Mouse (Mus musculus): ENCODE measurements around the gene Hs2st1. TPM values are rescaled to one million over a fixed set of nuclear protein-coding genes. Genes with fewer than 3 reads are reported as not detected.

The Hs2st1 gene
- total and polyA plus RNA-seq, 2 experiments from 2014 or later = 11.1 to 38.8 TPM

DNA sequence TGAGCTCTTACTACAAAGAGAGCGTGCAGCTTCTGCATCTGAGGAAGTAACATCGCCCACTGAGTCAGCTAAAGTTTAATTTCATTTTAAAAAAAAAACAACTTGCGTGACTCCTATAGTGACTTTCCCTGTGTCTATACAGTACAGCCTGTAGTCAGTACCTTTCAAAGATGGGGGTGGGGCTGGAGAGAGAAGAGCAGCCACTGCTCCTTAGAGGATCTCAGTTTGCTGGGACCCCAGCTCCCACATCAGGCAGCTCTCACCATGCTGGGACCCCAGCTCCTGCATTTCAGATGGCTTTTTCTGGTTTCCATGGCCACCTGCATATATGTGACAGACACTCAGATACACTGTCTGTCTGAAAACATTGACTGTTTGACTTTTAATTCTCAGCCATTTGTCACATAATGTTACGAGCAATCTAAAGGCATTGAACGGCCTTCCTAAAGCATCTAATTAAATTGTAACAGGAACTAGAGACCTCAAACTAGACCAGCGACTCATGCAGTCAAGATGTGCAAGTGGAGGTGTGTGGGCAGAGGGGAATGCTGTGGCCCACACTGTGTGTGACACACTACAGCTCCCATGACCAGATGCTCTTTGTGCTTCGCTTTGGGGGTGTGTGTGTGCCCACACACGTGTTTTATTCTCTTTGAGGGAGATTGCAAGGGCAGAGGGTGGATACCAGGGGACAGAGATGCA lies 19.4 kb upstream of the Hs2st1 start:
- TF ChIP-seq CTCF (IDR thresholded peaks at IDR 0.05; ENCODE audit: low read depth) = no peak
- DNase-seq (ENCODE audit: low spot score) (no peak), ATAC-seq (no peak)
- no peak overlapping the region for H3K4me3 ChIP-seq (ENCODE audit: low read length)
- no peak overlapping the region for H3K4me2 ChIP-seq (ENCODE audit: low read depth, low read length)
- no peaks in the 10 kb centered on the region for H3K4me1 ChIP-seq (ENCODE audit: insufficient read depth, low read length)
- H3K36me3 ChIP-seq (ENCODE audit: insufficient read depth, low read length) = peaks cover 5% of the 10 kb centered on the region; the same call in 1 of the 2 replicates
- no peak overlapping the region for H3K9ac ChIP-seq (replicated peaks; ENCODE audit: low read length)
- 74% methylated on average over 8 of the region's 8 CpGs for WGBS
- H3K27ac ChIP-seq = no peak overlapping the region
- H3K27me3 ChIP-seq (ENCODE audit: insufficient read depth, low read length) = no peaks in the 10 kb centered on the region
- no peaks in the 10 kb centered on the region for H3K9me3 ChIP-seq (ENCODE audit: low read length)

DNA sequence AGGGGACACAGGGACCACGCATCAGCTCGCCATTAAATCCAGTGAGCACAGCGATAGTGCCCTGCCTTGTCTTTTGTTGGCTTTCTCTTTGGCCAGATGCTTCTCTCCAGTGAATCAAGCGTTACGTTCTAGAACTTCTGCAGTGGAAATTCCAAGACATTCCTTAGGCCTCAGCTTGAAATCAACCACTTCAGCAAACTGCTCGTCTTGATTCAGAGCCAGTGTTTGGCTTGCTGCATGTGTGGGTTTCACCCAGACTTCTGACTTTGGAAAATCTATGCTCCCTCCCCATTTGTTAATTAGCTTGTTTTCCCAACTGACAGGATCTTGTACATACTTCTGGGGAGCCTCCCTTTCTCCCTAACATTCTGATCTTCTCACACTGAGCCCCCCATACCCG lies 16.8 kb upstream of the Hs2st1 start:
- H3K4me3 ChIP-seq (ENCODE audit: low read length) = no peak overlapping the region
- H3K27ac ChIP-seq = peak overlapping the region; percentile 17; the same call in 1 of the 2 replicates
- no peaks in the 10 kb centered on the region for H3K4me1 ChIP-seq (ENCODE audit: insufficient read depth, low read length)
- no peak overlapping the region for H3K4me2 ChIP-seq (ENCODE audit: low read depth, low read length)
- H3K9ac ChIP-seq (replicated peaks; ENCODE audit: low read length) = no peak overlapping the region
- 69% methylated on average over 7 of the region's 7 CpGs for WGBS
- TF ChIP-seq CTCF (IDR thresholded peaks at IDR 0.05; ENCODE audit: low read depth) = no peak
- no peaks in the 10 kb centered on the region for H3K9me3 ChIP-seq (ENCODE audit: low read length)
- ATAC-seq (no peak), DNase-seq (ENCODE audit: low spot score) (no peak)
- H3K36me3 ChIP-seq (ENCODE audit: insufficient read depth, low read length) = peaks cover 5% of the 10 kb centered on the region; the same call in 1 of the 2 replicates
- no peaks in the 10 kb centered on the region for H3K27me3 ChIP-seq (ENCODE audit: insufficient read depth, low read length)

- WGBS = 89% methylated on average over 6 of the region's 6 CpGs
- no peaks in the 10 kb centered on the region; the same call in 1 of the 2 replicates for H3K36me3 ChIP-seq (ENCODE audit: insufficient read depth, low read length)
- no peak overlapping the region for H3K27ac ChIP-seq
- ATAC-seq (no peak), DNase-seq (ENCODE audit: low spot score) (no peak)
- H3K4me3 ChIP-seq (ENCODE audit: low read length) = no peak overlapping the region
- H3K9ac ChIP-seq (replicated peaks; ENCODE audit: low read length) = no peak overlapping the region
- no peak for TF ChIP-seq CTCF (IDR thresholded peaks at IDR 0.05; ENCODE audit: low read depth)
- H3K27me3 ChIP-seq (ENCODE audit: insufficient read depth, low read length) = no peaks in the 10 kb centered on the region
- H3K4me1 ChIP-seq (ENCODE audit: insufficient read depth, low read length) = no peaks in the 10 kb centered on the region
- no peak overlapping the region for H3K4me2 ChIP-seq (ENCODE audit: low read depth, low read length)
- H3K9me3 ChIP-seq (ENCODE audit: low read length) = no peaks in the 10 kb centered on the region
Measured at GRCm38 (mm10) chr3:144584789-144585553, 15.0 kb upstream of the Hs2st1 start.

- no peak overlapping the region for H3K4me3 ChIP-seq (ENCODE audit: low read length)
- H3K9me3 ChIP-seq (ENCODE audit: low read length) = no peaks in the 10 kb centered on the region
- no peaks in the 10 kb centered on the region for H3K27me3 ChIP-seq (ENCODE audit: insufficient read depth, low read length)
- no peak overlapping the region for H3K27ac ChIP-seq
- 74% methylated on average over 5 of the region's 5 CpGs for WGBS
- TF ChIP-seq CTCF (IDR thresholded peaks at IDR 0.05; ENCODE audit: low read depth) = no peak
- H3K4me1 ChIP-seq (ENCODE audit: insufficient read depth, low read length) = no peaks in the 10 kb centered on the region
- DNase-seq (ENCODE audit: low spot score) (no peak), ATAC-seq (no peak)
- no peak overlapping the region for H3K9ac ChIP-seq (replicated peaks; ENCODE audit: low read length)
- H3K4me2 ChIP-seq (ENCODE audit: low read depth, low read length) = no peak overlapping the region
- H3K36me3 ChIP-seq (ENCODE audit: insufficient read depth, low read length) = peaks cover under 1% of the 10 kb centered on the region; the same call in 1 of the 2 replicates
Measured at GRCm38 (mm10) chr3:144583789-144584188, 13.8 kb upstream of the Hs2st1 start.

DNA sequence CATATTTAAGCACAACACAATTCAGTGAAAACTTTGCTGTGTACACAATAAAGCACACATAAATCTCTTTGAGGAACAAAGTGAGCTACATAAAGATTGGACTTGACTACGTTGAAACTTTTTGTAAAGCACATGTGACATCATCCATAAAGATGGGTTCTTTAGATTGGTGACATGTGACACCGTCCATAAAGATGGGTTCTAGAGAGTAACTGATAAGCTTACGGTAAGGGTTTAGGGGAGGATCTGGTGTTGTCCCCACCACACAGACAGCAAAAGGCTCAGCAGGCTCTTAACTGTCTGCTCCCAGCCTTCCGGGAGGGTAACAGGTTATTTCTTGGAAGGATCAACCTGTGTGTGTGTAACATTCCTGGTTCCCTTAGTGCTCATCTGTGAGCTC lies 12.3 kb upstream of the Hs2st1 start:
- ATAC-seq = no peak
- H3K36me3 ChIP-seq (ENCODE audit: insufficient read depth, low read length) = peaks cover 8% of the 10 kb centered on the region; the same call in 1 of the 2 replicates

DNA sequence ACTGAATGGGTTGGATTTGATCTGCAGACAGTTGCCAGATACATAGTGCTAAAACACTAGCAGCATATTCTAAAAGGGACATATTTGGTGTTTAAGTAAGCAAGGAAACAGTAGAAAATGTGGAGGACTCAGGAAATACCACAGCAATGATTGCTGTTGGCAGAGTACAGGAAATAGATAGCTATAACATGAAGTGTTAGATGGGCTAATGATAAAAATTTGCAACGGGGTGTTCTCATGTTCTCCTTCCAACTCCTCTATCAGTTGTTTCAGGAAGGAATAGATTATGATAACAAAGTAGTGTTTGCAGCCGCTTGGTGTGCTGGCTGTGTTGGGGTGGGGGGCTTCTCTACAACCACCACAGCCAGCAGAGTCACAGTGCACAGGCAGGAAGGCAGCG lies 11.9 kb upstream of the Hs2st1 start:
- H3K27me3 ChIP-seq (ENCODE audit: insufficient read depth, low read length) = no peaks in the 10 kb centered on the region
- no peak overlapping the region for H3K27ac ChIP-seq
- no peak for TF ChIP-seq CTCF (IDR thresholded peaks at IDR 0.05; ENCODE audit: low read depth)
- H3K4me2 ChIP-seq (ENCODE audit: low read depth, low read length) = no peak overlapping the region
- no peak overlapping the region for H3K4me3 ChIP-seq (ENCODE audit: low read length)
- H3K9ac ChIP-seq (replicated peaks; ENCODE audit: low read length) = no peak overlapping the region
- DNase-seq (ENCODE audit: low spot score) = no peak
- WGBS = 92% methylated on average over 3 of the region's 3 CpGs
- no peak for ATAC-seq
- H3K36me3 ChIP-seq (ENCODE audit: insufficient read depth, low read length) = peaks cover 8% of the 10 kb centered on the region; the same call in 1 of the 2 replicates
- no peaks in the 10 kb centered on the region for H3K4me1 ChIP-seq (ENCODE audit: insufficient read depth, low read length)
- H3K9me3 ChIP-seq (ENCODE audit: low read length) = no peaks in the 10 kb centered on the region

More for the DNA sequence above, 12.3 kb upstream of the Hs2st1 start:
- Histone ChIP-seq H3K4me2 (ENCODE audit: low read depth, low read length) (no peak overlapping the region), H3K27ac (no peak overlapping the region), H3K9ac (replicated peaks; ENCODE audit: low read length) (no peak overlapping the region), H3K27me3 (ENCODE audit: insufficient read depth, low read length) (no peaks in the 10 kb centered on the region), H3K4me3 (ENCODE audit: low read length) (no peak overlapping the region), H3K4me1 (ENCODE audit: insufficient read depth, low read length) (no peaks in the 10 kb centered on the region), H3K9me3 (ENCODE audit: low read length) (no peaks in the 10 kb centered on the region)
- no peak for TF ChIP-seq CTCF (IDR thresholded peaks at IDR 0.05; ENCODE audit: low read depth)
- 93% methylated on average over 4 of the region's 4 CpGs for WGBS
- DNase-seq (ENCODE audit: low spot score) = no peak

All from hindbrain, postnatal 0 days (tissue).